Mouse (Mus musculus) layer of hippocampus, postnatal 10 days (tissue): Measurements from ENCODE around the gene Pafah1b3. TPM values are rescaled to one million over a fixed set of nuclear protein-coding genes. Genes with fewer than 3 reads are reported as not detected.

ENCODE experiments used
- DNase-seq, 2 experiments: peaks; one replicate each; pipeline ENCODE4 v3.0.0; 2021; ENCODE audit warnings: low spot score in 2 of 2
- total RNA-seq, 2 experiments: library from RNA; stranded (reverse); gene quantifications; 2 replicates each; pipeline ENCODE4 v1.2.3; 2021

The Pafah1b3 gene
- total RNA-seq, 2 experiments from 2014 or later, result 63.0 to 67.6 TPM

- DNase-seq, result peak; percentile 49 to 57
Observed at GRCm38 (mm10) chr7:25305956-25306613, 8.3 kb upstream of the Pafah1b3 start, which contains the start of gene Tmem145. Gene Tmem145, plus strand, starts transcription at chr7:25306106.

- no peak for DNase-seq
Observed at GRCm38 (mm10) chr7:25305481-25305880, 7.7 kb upstream of the Pafah1b3 start.

- DNase-seq, result no peak
Observed at GRCm38 (mm10) chr7:25303685-25304006, 5.9 kb upstream of the Pafah1b3 start.

- no peak for DNase-seq
Observed at GRCm38 (mm10) chr7:25303003-25303684, 5.4 kb upstream of the Pafah1b3 start.

- DNase-seq, result no peak
Observed at GRCm38 (mm10) chr7:25301063-25301462, 3.3 kb upstream of the Pafah1b3 start, which contains the start of gene Prr19. Gene Prr19, plus strand, starts transcription at chr7:25301411.

GRCm38 (mm10) chr7:25296945-25297453 is 787 bp downstream of the Pafah1b3 start:
- DNase-seq, result peak in 1 of 2 experiments; percentile 52

GRCm38 (mm10) chr7:25294960-25295722 is 2.6 kb downstream of the Pafah1b3 start:
- DNase-seq, result no peak

GRCm38 (mm10) chr7:25294495-25294894 is 3.3 kb downstream of the Pafah1b3 start:
- DNase-seq, result no peak

GRCm38 (mm10) chr7:25293191-25293739 is 4.5 kb downstream of the Pafah1b3 start:
- DNase-seq, result peak in 1 of 2 experiments; percentile 10

- peak in 1 of 2 experiments; percentile 15 for DNase-seq
Observed at GRCm38 (mm10) chr7:25292107-25292506, 5.7 kb downstream of the Pafah1b3 start.

- DNase-seq, result peak in 1 of 2 experiments; percentile 50
Observed at GRCm38 (mm10) chr7:25290911-25291310, 6.9 kb downstream of the Pafah1b3 start.

- no peak for DNase-seq
Observed at GRCm38 (mm10) chr7:25290463-25290862, 7.3 kb downstream of the Pafah1b3 start.

GRCm38 (mm10) chr7:25289925-25290324 is 7.9 kb downstream of the Pafah1b3 start:
- DNase-seq, result no peak

GRCm38 (mm10) chr7:25288721-25289120 is 9.1 kb downstream of the Pafah1b3 start:
- DNase-seq, result no peak

- no peak for DNase-seq
Observed at GRCm38 (mm10) chr7:25288011-25288410, 9.8 kb downstream of the Pafah1b3 start.

GRCm38 (mm10) chr7:25286989-25287388 is 10.8 kb downstream of the Pafah1b3 start:
- DNase-seq, result no peak

- no peak for DNase-seq
Observed at GRCm38 (mm10) chr7:25285511-25286238, 12.1 kb downstream of the Pafah1b3 start.

- DNase-seq, result peak in 1 of 2 experiments; percentile 27
Observed at GRCm38 (mm10) chr7:25284766-25285165, 13.0 kb downstream of the Pafah1b3 start.

- DNase-seq, result no peak
Observed at GRCm38 (mm10) chr7:25284171-25284570, 13.6 kb downstream of the Pafah1b3 start.

GRCm38 (mm10) chr7:25283637-25284036 is 14.1 kb downstream of the Pafah1b3 start:
- peak; percentile 21 to 29 for DNase-seq
